Mouse (Mus musculus): ENCODE results near the gene 1110059G10Rik.

The 1110059G10Rik gene

GRCm38 (mm10) chr9:122950643-122951475 lies at the start of gene 1110059G10Rik, which contains the start of gene Kif15:
TSS of gene 1110059G10Rik (minus strand) at chr9:122951000.
TSS of gene Kif15 (plus strand) at chr9:122951046.
- peak; percentile 93 for DNase-seq

GRCm38 (mm10) chr9:122999193-122999586 lies 48.4 kb upstream of the 1110059G10Rik start:
- no peak for DNase-seq

GRCm38 (mm10) chr9:122998406-122999192 lies 47.8 kb upstream of the 1110059G10Rik start:
- DNase-seq = no peak

GRCm38 (mm10) chr9:122928915-122929314 lies 21.9 kb downstream of the 1110059G10Rik start:
- no peak for DNase-seq

GRCm38 (mm10) chr9:122922936-122923381 lies 27.8 kb downstream of the 1110059G10Rik start, which contains the start of gene Zfp105:
TSS of gene Zfp105 (plus strand) at chr9:122923072.
- peak; percentile 70 for DNase-seq

- no peak for DNase-seq
Observed at GRCm38 (mm10) chr9:122922436-122922835, 28.4 kb downstream of the 1110059G10Rik start.

GRCm38 (mm10) chr9:122902717-122903535 lies 47.9 kb downstream of the 1110059G10Rik start:
- peak; percentile 81 for DNase-seq

GRCm38 (mm10) chr9:122901047-122901446 lies 49.8 kb downstream of the 1110059G10Rik start:
- DNase-seq = no peak
